Mouse (Mus musculus) ES-E14 (cell line): ENCODE measurements at regions not wholly inside any gene's neighbourhood (a gene's known extent, or its start where the extent isn't known, plus 50 kb on each side); places are given as distances from the start of the nearest gene placed in this dataset.

Experiments used
- CHD2 ChIP-seq: IDR thresholded peaks from 2 replicates; pipeline ENCODE4 v1.6.1; 2014; ENCODE audit warnings: mild to moderate bottlenecking, low read depth, low read length, inconsistent platforms
- HCFC1 ChIP-seq: IDR thresholded peaks from 2 replicates; pipeline ENCODE4 v1.6.1; 2012; ENCODE audit warnings: low read length, inconsistent platforms, borderline replicate concordance; ENCODE audit not compliant: insufficient read depth
- MAFK ChIP-seq: IDR thresholded peaks from 2 replicates; pipeline ENCODE4 v1.6.1; 2014; ENCODE audit warnings: mild to moderate bottlenecking, low read depth, low read length, inconsistent platforms; ENCODE audit not compliant: insufficient read depth
- ZC3H11A ChIP-seq: IDR thresholded peaks from 2 replicates; pipeline ENCODE4 v1.6.1; 2012; ENCODE audit warnings: low read depth, mild to moderate bottlenecking, inconsistent platforms, low read length, borderline replicate concordance
- ZNF384 ChIP-seq: IDR thresholded peaks from 2 replicates; pipeline ENCODE4 v1.6.1; 2012; ENCODE audit warnings: low read depth, low read length, inconsistent platforms

DNA sequence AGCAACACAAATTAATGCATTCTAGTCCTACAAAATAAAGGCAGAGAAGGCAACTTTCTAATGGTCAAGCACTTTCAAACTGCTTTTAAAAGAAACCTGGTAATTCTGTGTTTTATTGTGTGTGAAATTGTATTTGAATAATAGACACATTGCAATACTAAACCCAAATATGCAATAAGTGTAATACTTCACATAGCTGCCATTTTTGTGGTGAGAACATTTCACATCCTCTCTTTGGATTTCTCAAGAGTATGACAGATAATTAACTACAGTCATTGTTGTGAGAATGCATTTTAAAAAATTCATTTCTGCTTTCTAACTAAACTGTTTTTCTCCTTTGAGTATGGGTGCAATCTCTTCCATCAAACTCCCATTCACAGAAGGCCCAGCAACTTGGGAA, 256.4 kb downstream of the Sema3d start:
- TF ChIP-seq MAFK, result no peak
- TF ChIP-seq CHD2, result no peak
- no peak for TF ChIP-seq ZC3H11A
- TF ChIP-seq HCFC1, result no peak
- no peak for TF ChIP-seq ZNF384
